In genomic region chr16:67526992-67527391, GRCm38 (mm10) we compare ENCODE assay signal across 27 mouse cellular contexts.
"Had no signal": no experiment of that assay in that cellular context is flagged by ENCODE, and none has a peak within 500 bp of the region (broad histone marks: within the 10 kb centered on the region; RNA-seq: fewer than 3 reads in every experiment).

No protein-coding gene starts in this region.

- H3K36me3 ChIP-seq: heart, embryonic 10.5 days; heart, embryonic 12.5 days; hindbrain, embryonic 10.5 days; hindbrain, embryonic 12.5 days; kidney, embryonic 15.5 days; limb, embryonic 10.5 days; limb, embryonic 12.5 days; liver, embryonic 13.5 days; liver, embryonic 15.5 days had no signal

- H3K4me1 ChIP-seq: heart, embryonic 10.5 days; heart, embryonic 12.5 days; hindbrain, embryonic 10.5 days; hindbrain, embryonic 12.5 days; kidney, embryonic 15.5 days; limb, embryonic 10.5 days; limb, embryonic 12.5 days; liver, embryonic 13.5 days; liver, embryonic 15.5 days had no signal

- H3K27me3 ChIP-seq: heart, embryonic 12.5 days; hindbrain, embryonic 12.5 days; kidney, embryonic 15.5 days; limb, embryonic 12.5 days; liver, embryonic 13.5 days; liver, embryonic 15.5 days had no signal

- H3K4me2 ChIP-seq: heart, embryonic 12.5 days; hindbrain, embryonic 12.5 days; hindbrain, embryonic 14.5 days; kidney, embryonic 15.5 days; limb, embryonic 12.5 days; liver, embryonic 13.5 days; liver, embryonic 15.5 days had no signal

- ATAC-seq: hindbrain, embryonic 16.5 days; inflammation-experienced regulatory T-cells, adult 6 months had no signal

- H3K4me3 ChIP-seq: gastrocnemius, adult 2 months; heart, embryonic 10.5 days; heart, embryonic 12.5 days; hindbrain, embryonic 10.5 days; hindbrain, embryonic 12.5 days; kidney, embryonic 15.5 days; layer of hippocampus, adult 2 months; left cerebral cortex, adult 2 months; limb, embryonic 10.5 days; limb, embryonic 12.5 days; liver, embryonic 13.5 days; liver, embryonic 15.5 days had no signal

- H3K9ac ChIP-seq: heart, embryonic 12.5 days; hindbrain, embryonic 12.5 days; hindbrain, embryonic 14.5 days; kidney, embryonic 15.5 days; limb, embryonic 12.5 days; liver, embryonic 13.5 days; liver, embryonic 15.5 days had no signal

- H3K27ac ChIP-seq: gastrocnemius, adult 2 months; heart, embryonic 10.5 days; hindbrain, embryonic 10.5 days; hindbrain, embryonic 12.5 days; hindbrain, embryonic 14.5 days; kidney, embryonic 15.5 days; kidney, postnatal 0 days; layer of hippocampus, adult 2 months; left cerebral cortex, adult 2 months; limb, embryonic 10.5 days; limb, embryonic 12.5 days; liver, embryonic 13.5 days; liver, embryonic 15.5 days had no signal

- H3K9me3 ChIP-seq: heart, embryonic 10.5 days; heart, embryonic 12.5 days; hindbrain, embryonic 10.5 days; hindbrain, embryonic 12.5 days; kidney, embryonic 15.5 days; limb, embryonic 10.5 days; limb, embryonic 12.5 days; liver, embryonic 13.5 days; liver, embryonic 15.5 days had no signal

- DNase-seq: gastrocnemius, adult 2 months; gastrocnemius, postnatal 10 days; gastrocnemius, postnatal 25 days; heart, adult 18-20 months; heart, postnatal 10 days; heart, postnatal 4 days; kidney, adult 11 months; kidney, adult 2 months; kidney, adult 9 months; kidney, postnatal 14 days; kidney, postnatal 36 days; liver; liver, embryonic 13.5 days had no signal
